Comparison of ENCODE assay signal across 8 mouse cellular contexts in the genomic region with DNA sequence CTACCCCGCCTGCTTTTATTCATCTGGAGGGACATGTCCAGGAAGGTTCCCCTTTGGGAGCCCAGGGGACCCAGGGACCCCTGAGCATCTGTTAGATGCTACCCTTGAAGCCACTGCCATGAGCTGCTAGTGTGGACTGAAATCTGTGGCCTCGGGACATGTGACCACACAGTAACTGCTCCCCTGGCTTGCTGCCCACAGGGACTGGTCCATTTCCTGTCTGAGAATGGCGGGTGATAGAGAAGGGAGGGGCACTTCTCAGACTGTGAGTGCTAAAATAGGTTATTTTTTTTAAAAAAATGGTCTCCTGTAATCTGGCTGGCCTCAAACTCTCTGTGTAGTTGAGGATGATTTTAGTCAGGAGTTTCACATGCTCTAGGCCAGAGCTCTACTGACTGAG. TPM values are rescaled to one million over a fixed set of nuclear protein-coding genes. Genes with fewer than 3 reads are reported as not detected.
DNase-seq lines count a peak whose midpoint lies in the region; ATAC-seq and TF ChIP-seq lines count a peak whose summit lies in the region.

No protein-coding gene starts in this region.

- H3K27me3 ChIP-seq in intestine, embryonic 16.5 days (replicated peaks; ENCODE audit: control insufficient read depth, insufficient read depth, low read length): no peaks in the 10 kb centered on the region
- peaks cover 1% of the 10 kb centered on the region for H3K27me3 ChIP-seq in liver, embryonic 15.5 days

- peaks cover 75% of the 10 kb centered on the region for H3K4me1 ChIP-seq in intestine, embryonic 16.5 days (ENCODE audit: control insufficient read depth, insufficient read depth, low read length)
- peaks cover 69% of the 10 kb centered on the region for H3K4me1 ChIP-seq in liver, embryonic 15.5 days (replicated peaks)
- H3K4me1 ChIP-seq in olfactory bulb, adult 2 months (ENCODE audit: control insufficient read depth, insufficient read depth, low read length): peaks cover 73% of the 10 kb centered on the region

- H3K9ac ChIP-seq in intestine, embryonic 16.5 days (ENCODE audit: low read depth, low read length): peak overlapping the region; percentile 14; the same call in 1 of the 2 replicates
- no peak overlapping the region for H3K9ac ChIP-seq in liver, embryonic 15.5 days

- H3K4me3 ChIP-seq in left cerebral cortex, adult 2 months: no peak overlapping the region
- no peak overlapping the region for H3K4me3 ChIP-seq in intestine, embryonic 16.5 days (ENCODE audit: low read length)
- no peak overlapping the region for H3K4me3 ChIP-seq in liver, embryonic 15.5 days (replicated peaks)
- no peak overlapping the region for H3K4me3 ChIP-seq in olfactory bulb, adult 2 months (ENCODE audit: insufficient read depth, low read depth, low read length)

- no peaks in the 10 kb centered on the region for H3K9me3 ChIP-seq in intestine, embryonic 16.5 days (ENCODE audit: control insufficient read depth, low read length)
- H3K9me3 ChIP-seq in liver, embryonic 15.5 days (replicated peaks): no peaks in the 10 kb centered on the region

- peak in 1 of 2 experiments; percentile 36 for DNase-seq in left cerebral cortex, adult 2 months (ENCODE audit: extremely low spot score in 1 of 2, low spot score in 2 of 2)
- DNase-seq in left cerebral cortex, adult 8-10 months (ENCODE audit: low spot score in 2 of 2): no peak
- peak; percentile 73 for DNase-seq in brain, adult 2 months (ENCODE audit: low read depth, low spot score)
- peak; percentile 89 to 92 for DNase-seq in heart, adult 18-20 months
- no peak for DNase-seq in thymus, postnatal 36 days

- no peak overlapping the region for H3K4me2 ChIP-seq in intestine, embryonic 16.5 days (ENCODE audit: low read depth, low read length)
- no peak overlapping the region for H3K4me2 ChIP-seq in liver, embryonic 15.5 days

- TF ChIP-seq CTCF in left cerebral cortex, adult 2 months (IDR thresholded peaks at IDR 0.05): no peak
- TF ChIP-seq CTCF in olfactory bulb, adult 2 months (IDR thresholded peaks at IDR 0.05; ENCODE audit: insufficient read depth, low read depth, low read length): no peak

- intact Hi-C loops in left cerebral cortex, adult 2 months (cut with DNase I): no loop called here

- whole genome bisulfite sequencing in intestine, embryonic 16.5 days: 18% methylated on average over 3 of the region's 3 CpGs
- 11% methylated on average over 3 of the region's 3 CpGs for WGBS in liver, embryonic 15.5 days (ENCODE audit: insufficient replicate concordance)
- 50% methylated on average over 3 of the region's 3 CpGs for WGBS in olfactory bulb, adult 2 months

- H3K27ac ChIP-seq in left cerebral cortex, adult 2 months: peak overlapping the region; percentile 90
- peak overlapping the region; percentile 78 for H3K27ac ChIP-seq in intestine, embryonic 16.5 days (ENCODE audit: low read length)
- H3K27ac ChIP-seq in liver, embryonic 15.5 days (replicated peaks): peak overlapping the region; percentile 48; the same call in 1 of the 2 replicates
- peak overlapping the region; percentile 70 for H3K27ac ChIP-seq in olfactory bulb, adult 2 months (ENCODE audit: insufficient read depth, low read depth, low read length)

- no peaks in the 10 kb centered on the region for H3K36me3 ChIP-seq in intestine, embryonic 16.5 days (ENCODE audit: control insufficient read depth, insufficient read depth, low read length)
- H3K36me3 ChIP-seq in liver, embryonic 15.5 days (replicated peaks): no peaks in the 10 kb centered on the region

- TF ChIP-seq POLR2A in olfactory bulb, adult 2 months (IDR thresholded peaks at IDR 0.05; ENCODE audit: insufficient read depth, low read depth, low read length): no peak

- ATAC-seq in intestine, embryonic 16.5 days: peak; percentile 63
- ATAC-seq in liver, embryonic 15.5 days (ENCODE audit: insufficient read depth): no peak

RNA-seq across cellular contexts. Expression of gene Fam129b, which starts 5.8 kb away (rescaled TPM):
- 10 to 100 TPM; 24.4 to 31.4 TPM for total RNA-seq in left cerebral cortex, adult 2 months (2021)
- total RNA-seq in left cerebral cortex, adult 8-10 months (2022): 10 to 100 TPM; 24.7 to 31.8 (median 28.4) TPM
- total RNA-seq in heart, adult 18-20 months (2021): 10 to 100 TPM; 20.4 to 25.0 TPM
- 35.4 and 37.8 TPM in 2 replicates for polyA plus RNA-seq in intestine, embryonic 16.5 days (2015; fragmentation: Nextera tagmentation; extraction: Ambion mirVana)
- 8.5 and 11.6 TPM in 2 replicates for polyA plus RNA-seq in liver, embryonic 15.5 days (2015; fragmentation: Nextera tagmentation; extraction: Ambion mirVana)
- not detected in 2 replicates for polyA plus RNA-seq in olfactory bulb, adult 2 months (2012; ENCODE audit: insufficient read depth, insufficient read length, low replicate concordance, missing spikeins)

RNA-seq across cellular contexts. Expression of gene Stxbp1, which starts 34.7 kb away (rescaled TPM):
- total RNA-seq in left cerebral cortex, adult 2 months (2021): 100 to 1,000 TPM; 947 to 984 TPM
- 100 to 1,000 TPM; 883 to 958 (median 954) TPM for total RNA-seq in left cerebral cortex, adult 8-10 months (2022)
- 10 to 100 TPM; 12.2 to 13.0 TPM for total RNA-seq in heart, adult 18-20 months (2021)
- polyA plus RNA-seq in intestine, embryonic 16.5 days (2015; fragmentation: Nextera tagmentation; extraction: Ambion mirVana): 18.1 TPM in 2 replicates
- 2.4 and 2.5 TPM in 2 replicates for polyA plus RNA-seq in liver, embryonic 15.5 days (2015; fragmentation: Nextera tagmentation; extraction: Ambion mirVana)
- polyA plus RNA-seq in olfactory bulb, adult 2 months (2012; ENCODE audit: insufficient read depth, insufficient read length, low replicate concordance, missing spikeins): 182 and 623 TPM in 2 replicates

Comparison
In these comparisons a context has a peak if more than half of its experiments do, and no peak if none do; other contexts are left out.
1. DNase-seq: peak in brain, adult 2 months (single experiment) and heart, adult 18-20 months (2 of 2); none in left cerebral cortex, adult 8-10 months (0 of 2) and thymus, postnatal 36 days (0 of 2).
2. RNA of gene Stxbp1, which starts 34.7 kb away (total RNA-seq): 947 to 984 TPM in left cerebral cortex, adult 2 months and 883 to 958 TPM in left cerebral cortex, adult 8-10 months; 12.2 to 13.0 TPM in heart, adult 18-20 months; every median in the first group is over 10 times any median in the second.
3. Peak in every context shown above with its lines, with median percentiles within 50 percentile points of each other: H3K27ac ChIP-seq.